Mouse (Mus musculus) E14TG2a.4 (cell line): ENCODE results near the gene Car15.

Source experiments
- CTCF ChIP-seq: conservative IDR thresholded peaks from 2 replicates; pipeline ENCODE4 v1.5.1; 2014; ENCODE audit warnings: low read length
- NANOG ChIP-seq: IDR thresholded peaks from 2 replicates; pipeline ENCODE4 v1.6.1; 2014; ENCODE audit warnings: borderline replicate concordance, low read length, mixed read lengths
- POU5F1 ChIP-seq: IDR thresholded peaks from 2 replicates; pipeline ENCODE4 v1.6.1; 2014; ENCODE audit warnings: low read length, borderline replicate concordance

- no peak for TF ChIP-seq CTCF
- TF ChIP-seq NANOG = no peak
- no peak for TF ChIP-seq POU5F1
Observed at GRCm38 (mm10) chr16:17826500-17826899, 11.7 kb downstream of the Car15 start.
